Mouse (Mus musculus) megakaryocyte-erythroid progenitor cell, adult 5-6 weeks (primary cell): Measurements from ENCODE around the gene Stn1. TPM values are rescaled to one million over a fixed set of nuclear protein-coding genes. Genes with fewer than 3 reads are reported as not detected.

Experiments
- ATAC-seq: replicated peaks from 2 replicates; pipeline ENCODE4 v1.8.0; 2016; ENCODE audit warnings: mild to moderate bottlenecking, inconsistent platforms; ENCODE audit not compliant: severe bottlenecking, poor library complexity, low FRiP score, low TSS enrichment
- total RNA-seq, 2 experiments: library from RNA; stranded (forward) in 1 of 2; stranded (reverse) in 1 of 2; fragments of 200-1000, 215-1000 nt in 1 of 2; fragments of >200 nt in 1 of 2; fragmentation: Nextera tagmentation in 1 of 2; gene quantifications; 2 replicates each; pipeline ENCODE4 v1.2.3; 2014 to 2017

Stn1 gene
- total RNA-seq, 2 experiments from 2014 or later = 15.3 to 19.9 TPM

- no peak for ATAC-seq
These were observed 11.2 kb upstream of the Stn1 start for GRCm38 (mm10) chr19:47548432-47549076.

- ATAC-seq = no peak
These were observed 8.2 kb upstream of the Stn1 start for GRCm38 (mm10) chr19:47545528-47545927.

GRCm38 (mm10) chr19:47545055-47545454, 7.7 kb upstream of the Stn1 start:
- no peak for ATAC-seq

GRCm38 (mm10) chr19:47542441-47542840, 5.1 kb upstream of the Stn1 start:
- ATAC-seq = no peak

- peak; percentile 39; the same call in 1 of the 2 replicates for ATAC-seq
These were observed 1.5 kb upstream of the Stn1 start for GRCm38 (mm10) chr19:47538801-47539200.

- ATAC-seq = 0 out of 2 replicates have a peak, but pooled peaks have one; percentile 18
These were observed 572 bp upstream of the Stn1 start for GRCm38 (mm10) chr19:47537879-47538278.

- peak; percentile 96 for ATAC-seq
These were observed 597 bp downstream of the Stn1 start for GRCm38 (mm10) chr19:47536521-47537299.

- no peak for ATAC-seq
These were observed 3.2 kb downstream of the Stn1 start for GRCm38 (mm10) chr19:47534131-47534530.

- no peak for ATAC-seq
These were observed 4.9 kb downstream of the Stn1 start for GRCm38 (mm10) chr19:47532449-47532848.

GRCm38 (mm10) chr19:47531309-47531708, 6.0 kb downstream of the Stn1 start:
- ATAC-seq = peak; percentile 93

GRCm38 (mm10) chr19:47526239-47526986, 10.9 kb downstream of the Stn1 start:
- ATAC-seq = no peak

- no peak for ATAC-seq
These were observed 12.4 kb downstream of the Stn1 start for GRCm38 (mm10) chr19:47524905-47525304.

- ATAC-seq = no peak
These were observed 15.9 kb downstream of the Stn1 start for GRCm38 (mm10) chr19:47521403-47521802.

GRCm38 (mm10) chr19:47519163-47519893, 18.0 kb downstream of the Stn1 start:
- ATAC-seq = peak; percentile 53

- ATAC-seq = peak; percentile 77
These were observed 18.7 kb downstream of the Stn1 start for GRCm38 (mm10) chr19:47518475-47519162.

GRCm38 (mm10) chr19:47517570-47517969, 19.7 kb downstream of the Stn1 start:
- no peak for ATAC-seq

GRCm38 (mm10) chr19:47516879-47517278, 20.4 kb downstream of the Stn1 start:
- no peak for ATAC-seq

GRCm38 (mm10) chr19:47515091-47515490, 22.2 kb downstream of the Stn1 start:
- ATAC-seq = no peak

GRCm38 (mm10) chr19:47513618-47513897, 23.7 kb downstream of the Stn1 start:
- ATAC-seq = no peak
